Mouse (Mus musculus): ENCODE measurements around the gene Zfp831.

Zfp831 gene

GRCm38 (mm10) chr2:174655341-174655740 lies 12.0 kb downstream of the Zfp831 start:
- no peak for DNase-seq

GRCm38 (mm10) chr2:174658229-174658844 lies 15.0 kb downstream of the Zfp831 start:
- no peak for DNase-seq

- no peak for DNase-seq
These were observed 16.5 kb downstream of the Zfp831 start for GRCm38 (mm10) chr2:174659874-174660273.

- no peak for DNase-seq
These were observed 17.0 kb downstream of the Zfp831 start for GRCm38 (mm10) chr2:174660321-174660720.

GRCm38 (mm10) chr2:174661436-174662171 lies 18.3 kb downstream of the Zfp831 start:
- DNase-seq, result no peak

- DNase-seq, result no peak
These were observed 19.3 kb downstream of the Zfp831 start for GRCm38 (mm10) chr2:174662593-174662992.

GRCm38 (mm10) chr2:174665404-174665803 lies 22.1 kb downstream of the Zfp831 start:
- DNase-seq, result no peak

GRCm38 (mm10) chr2:174668806-174669205 lies 25.5 kb downstream of the Zfp831 start:
- DNase-seq, result no peak

- DNase-seq, result peak; percentile 5
These were observed 29.3 kb downstream of the Zfp831 start for GRCm38 (mm10) chr2:174672506-174673190.

GRCm38 (mm10) chr2:174673592-174674286 lies 30.4 kb downstream of the Zfp831 start:
- DNase-seq, result peak; percentile 74

- DNase-seq, result no peak
These were observed 31.1 kb downstream of the Zfp831 start for GRCm38 (mm10) chr2:174674287-174675045.

GRCm38 (mm10) chr2:174675642-174676041 lies 32.3 kb downstream of the Zfp831 start:
- peak; percentile 62 for DNase-seq

- DNase-seq, result no peak
These were observed 58.0 kb downstream of the Zfp831 start for GRCm38 (mm10) chr2:174701351-174701750.

- no peak for DNase-seq
These were observed 63.8 kb downstream of the Zfp831 start for GRCm38 (mm10) chr2:174707101-174707500.

- no peak for DNase-seq
These were observed 65.3 kb downstream of the Zfp831 start for GRCm38 (mm10) chr2:174708587-174708986.

- DNase-seq, result no peak
These were observed 66.9 kb downstream of the Zfp831 start for GRCm38 (mm10) chr2:174710185-174710584.

- DNase-seq, result no peak
These were observed 68.7 kb downstream of the Zfp831 start for GRCm38 (mm10) chr2:174712043-174712442.

GRCm38 (mm10) chr2:174715938-174716337 lies 72.6 kb downstream of the Zfp831 start:
- no peak for DNase-seq

- no peak for DNase-seq
These were observed 74.5 kb downstream of the Zfp831 start for GRCm38 (mm10) chr2:174717857-174718256.

GRCm38 (mm10) chr2:174727114-174727823 lies 83.9 kb downstream of the Zfp831 start:
- no peak for DNase-seq

GRCm38 (mm10) chr2:174731939-174732338 lies 88.6 kb downstream of the Zfp831 start:
- no peak for DNase-seq

- DNase-seq, result no peak
These were observed 91.9 kb downstream of the Zfp831 start for GRCm38 (mm10) chr2:174735270-174735669.

All from cerebellum, adult 9-10 months (tissue).